In genomic region chr3:122047921-122048861, GRCm38 (mm10) we compare ENCODE assay signal across 9 mouse cellular contexts. TPM values are rescaled to one million over a fixed set of nuclear protein-coding genes. Genes with fewer than 3 reads are reported as not detected.
A peak's percentile ranks its signal among the peaks of the same experiment; 100 is the strongest.
DNase-seq lines count a peak whose midpoint lies in the region; ATAC-seq lines count a peak whose summit lies in the region.
"Had no signal": no experiment of that assay in that cellular context is flagged by ENCODE, and none has a peak within 500 bp of the region (broad histone marks: within the 10 kb centered on the region; RNA-seq: fewer than 3 reads in every experiment).

No protein-coding gene starts in this region.

- no peaks in the 10 kb centered on the region for H3K27me3 ChIP-seq in intestine, embryonic 14.5 days (replicated peaks; ENCODE audit: control insufficient read depth, insufficient read depth, low read length)
- peaks cover 85% of the 10 kb centered on the region for H3K27me3 ChIP-seq in midbrain, embryonic 10.5 days (ENCODE audit: low read depth, poor library complexity, severe bottlenecking)

- DNase-seq in NIH3T3 (ENCODE audit: low read depth): peak; percentile 92
- peak; percentile 39 to 79 for DNase-seq in cerebellum, postnatal 4 days (ENCODE audit: low spot score in 2 of 2)
- peak; percentile 29 for DNase-seq in gastrocnemius, postnatal 25 days
- DNase-seq in intestine, embryonic 14.5 days (ENCODE audit: low spot score): no peak
- peak; percentile 69 to 72 for DNase-seq in left cerebral cortex, adult 18-20 months (ENCODE audit: low spot score in 2 of 2)
- DNase-seq in midbrain, embryonic 10.5 days (ENCODE audit: low spot score): peak; percentile 58
- peak; percentile 36 for DNase-seq in skeletal muscle tissue, adult 2 months (ENCODE audit: low read depth, low spot score)
- no peak for DNase-seq in thymus, postnatal 10 days (ENCODE audit: low spot score in 2 of 2)

- H3K9me3 ChIP-seq in intestine, embryonic 14.5 days (ENCODE audit: control insufficient read depth, low read length): no peaks in the 10 kb centered on the region
- no peaks in the 10 kb centered on the region for H3K9me3 ChIP-seq in midbrain, embryonic 10.5 days (replicated peaks)

- peaks cover 31% of the 10 kb centered on the region for H3K4me1 ChIP-seq in intestine, embryonic 14.5 days (replicated peaks; ENCODE audit: control insufficient read depth, insufficient read depth, low read length)
- peaks cover 57% of the 10 kb centered on the region for H3K4me1 ChIP-seq in midbrain, embryonic 10.5 days

- peak overlapping the region; percentile 62 for H3K27ac ChIP-seq in intestine, embryonic 14.5 days (ENCODE audit: low read depth)
- H3K27ac ChIP-seq in midbrain, embryonic 10.5 days (replicated peaks): no peak overlapping the region

- H3K4me2 ChIP-seq in intestine, embryonic 14.5 days (ENCODE audit: low read length): peak overlapping the region; percentile 20; the same call in 1 of the 2 replicates

- peak; percentile 9; the same call in 1 of the 2 replicates for ATAC-seq in intestine, embryonic 14.5 days (replicated peaks; ENCODE audit: low FRiP score, low TSS enrichment, low read depth)

- H3K9ac ChIP-seq in intestine, embryonic 14.5 days (ENCODE audit: low read length): no peak overlapping the region

- H3K36me3 ChIP-seq in intestine, embryonic 14.5 days (ENCODE audit: control insufficient read depth, insufficient read depth, low read length): no peaks in the 10 kb centered on the region
- H3K36me3 ChIP-seq in midbrain, embryonic 10.5 days: no peaks in the 10 kb centered on the region

- 29% methylated on average over 17 of the region's 17 CpGs for WGBS in intestine, embryonic 14.5 days
- WGBS in midbrain, embryonic 10.5 days: 18% methylated on average over 17 of the region's 17 CpGs

- no peak overlapping the region for H3K4me3 ChIP-seq in intestine, embryonic 14.5 days (ENCODE audit: low read depth, low read length)
- 0 out of 2 replicates have a peak overlapping the region, but pooled peaks have one; percentile 20 for H3K4me3 ChIP-seq in midbrain, embryonic 10.5 days

RNA-seq across cellular contexts. Expression of gene Abca4, which starts 3.9 kb away (rescaled TPM):
- 1 to 10 TPM in 1 of 2 experiments, under 1 TPM in 1; 0.64 to 1.1 TPM for total RNA-seq in gastrocnemius, postnatal 25 days (2021)
- 0.99 and 2.2 TPM in 2 replicates for polyA plus RNA-seq in intestine, embryonic 14.5 days (2014; fragmentation: Nextera tagmentation; extraction: Ambion mirVana)
- 1 to 10 TPM; 2.0 to 2.1 TPM for total RNA-seq in left cerebral cortex, adult 18-20 months (2021)
- 2.2 and 2.6 TPM in 2 replicates for polyA plus RNA-seq in midbrain, embryonic 10.5 days (2016; fragmentation: Nextera tagmentation; extraction: Ambion mirVana)
- total RNA-seq: neutrophil, adult 5-6 weeks had no signal

Comparison
In these comparisons a context has a peak if more than half of its experiments do, and no peak if none do; other contexts are left out.
1. DNase-seq: peak in NIH3T3 (single experiment), cerebellum, postnatal 4 days (2 of 2), gastrocnemius, postnatal 25 days (single experiment), left cerebral cortex, adult 18-20 months (2 of 2), midbrain, embryonic 10.5 days (single experiment) and skeletal muscle tissue, adult 2 months (single experiment); none in intestine, embryonic 14.5 days (single experiment) and thymus, postnatal 10 days (0 of 2).